Mouse (Mus musculus) telencephalon, adult 2 months (tissue): Measurements from ENCODE around the gene Exosc7.

Source experiments
- DNase-seq: peaks from one replicate; pipeline ENCODE4 v3.0.0-alpha.2; 2011; ENCODE audit warnings: low read depth, low spot score

The Exosc7 gene

GRCm38 (mm10) chr9:123138891-123139474, 26.0 kb downstream of the Exosc7 start:
- DNase-seq: no peak

- no peak for DNase-seq
Measured at GRCm38 (mm10) chr9:123139887-123140614, 27.0 kb downstream of the Exosc7 start.

- DNase-seq: no peak
Measured at GRCm38 (mm10) chr9:123148430-123148829, 35.4 kb downstream of the Exosc7 start.

- no peak for DNase-seq
Measured at GRCm38 (mm10) chr9:123150241-123151020, 37.4 kb downstream of the Exosc7 start, which contains the start of gene Clec3b. TSS of gene Clec3b (plus strand) at chr9:123150946.

GRCm38 (mm10) chr9:123151561-123151960, 38.5 kb downstream of the Exosc7 start:
- DNase-seq: no peak

- no peak for DNase-seq
Measured at GRCm38 (mm10) chr9:123152026-123152425, 39.0 kb downstream of the Exosc7 start.

GRCm38 (mm10) chr9:123153121-123153520, 40.1 kb downstream of the Exosc7 start:
- DNase-seq: no peak

GRCm38 (mm10) chr9:123156910-123157361, 43.9 kb downstream of the Exosc7 start:
- DNase-seq: no peak

- DNase-seq: no peak
Measured at GRCm38 (mm10) chr9:123157699-123158098, 44.7 kb downstream of the Exosc7 start.

GRCm38 (mm10) chr9:123158125-123158836, 45.3 kb downstream of the Exosc7 start:
- peak; percentile 36 for DNase-seq

GRCm38 (mm10) chr9:123159330-123159729, 46.3 kb downstream of the Exosc7 start:
- peak; percentile 31 for DNase-seq

- no peak for DNase-seq
Measured at GRCm38 (mm10) chr9:123161792-123162191, 48.8 kb downstream of the Exosc7 start.

- DNase-seq: no peak
Measured at GRCm38 (mm10) chr9:123162985-123163694, 50.1 kb downstream of the Exosc7 start.

GRCm38 (mm10) chr9:123165781-123166443, 52.9 kb downstream of the Exosc7 start:
- no peak for DNase-seq

- no peak for DNase-seq
Measured at GRCm38 (mm10) chr9:123173760-123174159, 60.7 kb downstream of the Exosc7 start.

- DNase-seq: no peak
Measured at GRCm38 (mm10) chr9:123174356-123174755, 61.3 kb downstream of the Exosc7 start.

GRCm38 (mm10) chr9:123177380-123178048, 64.5 kb downstream of the Exosc7 start:
- DNase-seq: no peak

GRCm38 (mm10) chr9:123180003-123180402, 67.0 kb downstream of the Exosc7 start:
- DNase-seq: no peak

GRCm38 (mm10) chr9:123183226-123183625, 70.2 kb downstream of the Exosc7 start:
- no peak for DNase-seq

GRCm38 (mm10) chr9:123185546-123185945, 72.5 kb downstream of the Exosc7 start:
- DNase-seq: no peak
